Mouse (Mus musculus) lung, adult 2 months (tissue): Measurements from ENCODE around the gene Aoc3.

Experiments used
- CTCF ChIP-seq: fragments of 200-500 bp; IDR thresholded peaks from 2 replicates; pipeline ENCODE4 v1.5.1; 2011; ENCODE audit warnings: mild to moderate bottlenecking, low read length, control low read depth; ENCODE audit not compliant: insufficient read depth
- POLR2A ChIP-seq: fragments of 200-500 bp; IDR thresholded peaks from 2 replicates; pipeline ENCODE4 v1.6.1; 2011; ENCODE audit warnings: low read depth, mild to moderate bottlenecking, control low read depth, low read length, borderline replicate concordance; ENCODE audit errors: extremely low read depth

DNA sequence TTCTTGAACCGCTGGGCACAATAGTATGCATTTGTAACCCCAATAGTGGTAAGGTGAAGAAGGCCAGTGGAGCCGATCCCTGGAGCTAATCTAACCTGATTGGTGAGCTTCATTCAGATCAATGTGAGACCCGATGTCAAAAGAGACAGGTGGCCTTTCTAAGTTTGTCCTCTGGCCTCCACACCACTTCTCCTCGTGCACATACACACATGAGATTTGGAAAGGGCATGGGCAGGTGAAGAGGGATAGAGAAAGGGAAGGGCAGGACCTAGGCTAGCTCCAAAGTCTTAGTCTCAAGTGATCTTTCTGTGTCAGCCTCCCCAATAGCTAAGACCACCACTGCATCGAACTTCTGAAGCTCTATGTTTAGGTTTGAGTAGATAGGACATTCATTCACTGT, 39.7 kb downstream of the Aoc3 start:
- TF ChIP-seq CTCF, result no peak
- no peak for TF ChIP-seq POLR2A
